Mouse (Mus musculus): ENCODE data around the gene Ttbk2. TPM values are rescaled to one million over a fixed set of nuclear protein-coding genes. Genes with fewer than 3 reads are reported as not detected.

Ttbk2 gene
- total RNA-seq, 2 experiments from 2014 or later: 66.9 TPM

GRCm38 (mm10) chr2:120700379-120700885 is 150.0 kb downstream of the Ttbk2 start:
- intact Hi-C loops (cut with DNase I): no loop called here

GRCm38 (mm10) chr2:120697767-120698166 is 152.6 kb downstream of the Ttbk2 start:
- intact Hi-C loops (cut with DNase I): no loop called here

More at GRCm38 (mm10) chr2:120700379-120700885, 150.0 kb downstream of the Ttbk2 start:
- DNase-seq (ENCODE audit: extremely low spot score in 1 of 2, low spot score in 2 of 2): no peak

More at GRCm38 (mm10) chr2:120697767-120698166, 152.6 kb downstream of the Ttbk2 start:
- DNase-seq (ENCODE audit: extremely low spot score in 1 of 2, low spot score in 2 of 2): no peak

Other genes with a start within 250 kb of the Ttbk2 start
- gene Haus2, start 241.2 kb downstream of the Ttbk2 start, total RNA-seq (2021): 10 to 100 TPM; 16.7 to 17.2 TPM
- 10 to 100 TPM; 21.1 to 26.5 TPM for gene Lrrc57, start 241.1 kb downstream of the Ttbk2 start, total RNA-seq (2021)
- gene Stard9, start 221.5 kb downstream of the Ttbk2 start, total RNA-seq (2021): 10 to 100 TPM in 1 of 2 experiments, 1 to 10 TPM in 1; 9.7 to 10.6 TPM
- gene Cdan1, start 476 bp downstream of the Ttbk2 start, total RNA-seq (2021): 10 to 100 TPM; 20.8 to 23.3 TPM
- 10 to 100 TPM; 40.9 to 42.3 TPM for gene Ubr1, start 120.1 kb upstream of the Ttbk2 start, total RNA-seq (2021)
- gene Tmem62, start 126.4 kb upstream of the Ttbk2 start, total RNA-seq (2021): 10 to 100 TPM; 20.6 to 24.9 TPM
- gene Ccndbp1, start 157.8 kb upstream of the Ttbk2 start, total RNA-seq (2021): 10 to 100 TPM; 57.1 to 59.1 TPM
- not detected for gene Epb42, start 186.5 kb upstream of the Ttbk2 start, total RNA-seq (2021)
- not detected for gene Tgm5, start 235.2 kb upstream of the Ttbk2 start, total RNA-seq (2021)